9 mouse cellular contexts compared by ENCODE assay signal in the genomic region with DNA sequence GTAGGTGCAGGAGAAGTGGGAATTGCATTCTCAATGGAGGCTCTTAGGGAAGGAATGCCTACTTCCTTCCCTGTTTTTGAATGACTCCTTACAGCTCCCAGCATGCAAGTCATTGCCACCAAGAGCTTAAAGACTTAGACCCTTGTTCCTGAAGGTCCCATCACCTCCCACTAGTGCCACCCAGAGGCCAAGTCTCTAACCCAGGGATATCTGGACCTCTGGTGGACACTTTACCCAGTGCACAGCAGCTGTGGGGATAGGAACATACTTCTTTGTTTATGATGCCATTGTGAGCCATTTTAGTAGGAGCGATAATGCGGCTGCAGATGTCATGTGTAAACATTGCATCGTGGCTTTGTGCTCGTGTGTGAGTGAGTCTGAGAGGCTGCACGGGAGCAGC. TPM values are rescaled to one million over a fixed set of nuclear protein-coding genes. Genes with fewer than 3 reads are reported as not detected.
A peak's percentile ranks its signal among the peaks of the same experiment; 100 is the strongest.
DNase-seq lines count a peak whose midpoint lies in the region; ATAC-seq and TF ChIP-seq lines count a peak whose summit lies in the region.
"Had no signal": no experiment of that assay in that cellular context is flagged by ENCODE, and none has a peak within 500 bp of the region (broad histone marks: within the 10 kb centered on the region; RNA-seq: fewer than 3 reads in every experiment).

No protein-coding gene starts in this region.

- H3K4me3 ChIP-seq in kidney, adult 2 months (ENCODE audit: insufficient read depth, low read depth, low read length): no peak overlapping the region
- no peak overlapping the region for H3K4me3 ChIP-seq in kidney, embryonic 14.5 days (ENCODE audit: low read length)
- H3K4me3 ChIP-seq in ES-Bruce4 (ENCODE audit: low read depth, low read length): no peak overlapping the region
- H3K4me3 ChIP-seq: stomach, embryonic 15.5 days had no signal

- peak; percentile 42 for DNase-seq in kidney, adult 2 months
- DNase-seq in embryo, embryonic 10.5 days (ENCODE audit: low spot score): peak; percentile 78
- DNase-seq in kidney, postnatal 10 days: peak; percentile 73
- peak; percentile 58 for DNase-seq in retina, embryonic 14.5 days (ENCODE audit: low spot score)
- no peak for DNase-seq in cerebellum, adult 8-10 months
- no peak for DNase-seq in thymus, postnatal 0 days (ENCODE audit: low spot score)

- WGBS in kidney, adult 2 months: 79% methylated on average over 5 of the region's 5 CpGs
- WGBS in kidney, embryonic 14.5 days: 61% methylated on average over 5 of the region's 5 CpGs

- no peaks in the 10 kb centered on the region for H3K9me3 ChIP-seq in kidney, embryonic 14.5 days (ENCODE audit: control insufficient read depth, low read length)
- no peaks in the 10 kb centered on the region for H3K9me3 ChIP-seq in ES-Bruce4 (replicated peaks; ENCODE audit: control insufficient read depth, insufficient read depth, low read length, poor library complexity, severe bottlenecking)
- H3K9me3 ChIP-seq: stomach, embryonic 15.5 days had no signal

- no peak overlapping the region for H3K4me2 ChIP-seq in kidney, embryonic 14.5 days (replicated peaks; ENCODE audit: low read depth, low read length)
- H3K4me2 ChIP-seq: stomach, embryonic 15.5 days had no signal

- TF ChIP-seq EP300 in ES-Bruce4 (IDR thresholded peaks at IDR 0.05; ENCODE audit: insufficient read depth, low read depth, low read length): no peak

- ATAC-seq in kidney, embryonic 14.5 days (ENCODE audit: low FRiP score, low TSS enrichment): no peak

- H3K27ac ChIP-seq in kidney, adult 2 months (ENCODE audit: insufficient read depth, low read depth, low read length): no peak overlapping the region
- no peak overlapping the region for H3K27ac ChIP-seq in kidney, embryonic 14.5 days (ENCODE audit: low read depth, low read length)
- no peak overlapping the region for H3K27ac ChIP-seq in ES-Bruce4 (ENCODE audit: insufficient read depth, low read length)
- H3K27ac ChIP-seq: stomach, embryonic 15.5 days had no signal

- peak; percentile 57 for TF ChIP-seq CTCF in kidney, adult 2 months (conservative IDR thresholded peaks at IDR 0.05; ENCODE audit: insufficient read depth, insufficient read length, low read depth, low read length)
- peak; percentile 58 for TF ChIP-seq CTCF in ES-Bruce4 (IDR thresholded peaks at IDR 0.05; ENCODE audit: low read depth, low read length)

- no peak overlapping the region for H3K9ac ChIP-seq in kidney, embryonic 14.5 days (ENCODE audit: low read depth, low read length)
- no peak overlapping the region for H3K9ac ChIP-seq in ES-Bruce4 (ENCODE audit: low read depth, poor library complexity, severe bottlenecking)
- H3K9ac ChIP-seq: stomach, embryonic 15.5 days had no signal

- TF ChIP-seq POLR2A in kidney, adult 2 months (IDR thresholded peaks at IDR 0.05; ENCODE audit: low read depth, low read length): no peak
- TF ChIP-seq POLR2A in ES-Bruce4 (IDR thresholded peaks at IDR 0.05; ENCODE audit: insufficient read depth, low read length): no peak

- peaks cover 8% of the 10 kb centered on the region; the same call in 1 of the 2 replicates for H3K4me1 ChIP-seq in kidney, adult 2 months (ENCODE audit: control insufficient read depth, insufficient read depth, low read length)
- H3K4me1 ChIP-seq in kidney, embryonic 14.5 days (ENCODE audit: control insufficient read depth, insufficient read depth, low read length): peaks cover 10% of the 10 kb centered on the region; the same call in 1 of the 2 replicates
- no peaks in the 10 kb centered on the region for H3K4me1 ChIP-seq in ES-Bruce4 (ENCODE audit: control insufficient read depth, insufficient read depth, low read length)
- H3K4me1 ChIP-seq: stomach, embryonic 15.5 days had no signal

- H3K36me3 ChIP-seq in kidney, adult 2 months (ENCODE audit: control insufficient read depth, insufficient read depth, low read length): no peaks in the 10 kb centered on the region
- H3K36me3 ChIP-seq in kidney, embryonic 14.5 days (ENCODE audit: control insufficient read depth, insufficient read depth, low read length): no peaks in the 10 kb centered on the region
- H3K36me3 ChIP-seq in ES-Bruce4 (ENCODE audit: control insufficient read depth, insufficient read depth, low read length, poor library complexity, severe bottlenecking): no peaks in the 10 kb centered on the region
- H3K36me3 ChIP-seq: stomach, embryonic 15.5 days had no signal

- no peaks in the 10 kb centered on the region for H3K27me3 ChIP-seq in kidney, adult 2 months (replicated peaks; ENCODE audit: control insufficient read depth, insufficient read depth, low read length)
- no peaks in the 10 kb centered on the region for H3K27me3 ChIP-seq in kidney, embryonic 14.5 days (ENCODE audit: control insufficient read depth, insufficient read depth, low read length)
- no peaks in the 10 kb centered on the region for H3K27me3 ChIP-seq in ES-Bruce4 (ENCODE audit: control insufficient read depth, insufficient read depth, low read length, poor library complexity, severe bottlenecking)
- H3K27me3 ChIP-seq: stomach, embryonic 15.5 days had no signal

RNA-seq across cellular contexts. Expression of gene Cdkn3, which starts 38.3 kb away (rescaled TPM):
- polyA plus RNA-seq in kidney, adult 2 months (2012; rRNA removed): 0.31 and 0.57 TPM in 2 replicates
- polyA plus RNA-seq in kidney, embryonic 14.5 days (2014; fragmentation: Nextera tagmentation; extraction: Ambion mirVana): 48.1 and 63.2 TPM in 2 replicates
- 26.9 and 31.8 TPM in 2 replicates for polyA plus RNA-seq in ES-Bruce4 (2011; ENCODE audit: insufficient read depth, insufficient read length, low read depth, missing spikeins)
- polyA plus RNA-seq in thymus, postnatal 0 days (2015; fragmentation: Nextera tagmentation; extraction: Ambion mirVana): 70.9 and 76.0 TPM in 2 replicates

Comparison
In these comparisons a context has a peak if more than half of its experiments do, and no peak if none do; other contexts are left out.
1. RNA of gene Cdkn3, which starts 38.3 kb away (polyA plus RNA-seq): 70.9 to 76.0 TPM in thymus, postnatal 0 days, 48.1 to 63.2 TPM in kidney, embryonic 14.5 days and 26.9 to 31.8 TPM in ES-Bruce4; 0.31 to 0.57 TPM in kidney, adult 2 months; every median in the first group is over 10 times any median in the second.
2. DNase-seq: peak in kidney, adult 2 months (single experiment), embryo, embryonic 10.5 days (single experiment), kidney, postnatal 10 days (single experiment) and retina, embryonic 14.5 days (single experiment); none in cerebellum, adult 8-10 months (single experiment) and thymus, postnatal 0 days (single experiment).